Mouse (Mus musculus) skeletal muscle tissue, adult 2 months (tissue): Measurements from ENCODE around the gene Il1r1.
"Not testable (repeated sequence)": the region's sequence is repeated elsewhere in the genome, so short reads cannot be mapped to it uniquely, and the experiment has no call there.

Experiments used
- DNase-seq: peaks from one replicate; pipeline ENCODE4 v3.0.0-alpha.2; 2012; ENCODE audit warnings: low read depth, low spot score

Il1r1 gene

GRCm38 (mm10) chr1:40271052-40271451 lies 46.2 kb downstream of the Il1r1 start:
- DNase-seq = no peak

- DNase-seq = no peak
These were observed 46.7 kb downstream of the Il1r1 start for GRCm38 (mm10) chr1:40271486-40272055.

- DNase-seq = no peak
These were observed 47.3 kb downstream of the Il1r1 start for GRCm38 (mm10) chr1:40272204-40272603.

GRCm38 (mm10) chr1:40273491-40273890 lies 48.6 kb downstream of the Il1r1 start:
- no peak for DNase-seq

- DNase-seq = no peak
These were observed 50.6 kb downstream of the Il1r1 start for GRCm38 (mm10) chr1:40275285-40276013.

- DNase-seq = no peak
These were observed 53.1 kb downstream of the Il1r1 start for GRCm38 (mm10) chr1:40277944-40278343.

- no peak for DNase-seq
These were observed 53.8 kb downstream of the Il1r1 start for GRCm38 (mm10) chr1:40278720-40279119.

- no peak for DNase-seq
These were observed 54.4 kb downstream of the Il1r1 start for GRCm38 (mm10) chr1:40279182-40279743.

GRCm38 (mm10) chr1:40281950-40282349 lies 57.1 kb downstream of the Il1r1 start:
- DNase-seq = no peak

- DNase-seq = no peak
These were observed 57.5 kb downstream of the Il1r1 start for GRCm38 (mm10) chr1:40282394-40282793.

- DNase-seq = no peak
These were observed 59.1 kb downstream of the Il1r1 start for GRCm38 (mm10) chr1:40283995-40284394.

- DNase-seq = no peak
These were observed 65.8 kb downstream of the Il1r1 start for GRCm38 (mm10) chr1:40290489-40291255.

- DNase-seq = no peak
These were observed 67.4 kb downstream of the Il1r1 start for GRCm38 (mm10) chr1:40292231-40292630.

- DNase-seq = no peak
These were observed 69.0 kb downstream of the Il1r1 start for GRCm38 (mm10) chr1:40293891-40294290.

- no peak for DNase-seq
These were observed 69.9 kb downstream of the Il1r1 start for GRCm38 (mm10) chr1:40294824-40295223.

GRCm38 (mm10) chr1:40298053-40298452 lies 73.2 kb downstream of the Il1r1 start:
- no peak for DNase-seq

- DNase-seq = no peak
These were observed 78.4 kb downstream of the Il1r1 start for GRCm38 (mm10) chr1:40303179-40303866.

- DNase-seq = not testable (repeated sequence)
These were observed 79.4 kb downstream of the Il1r1 start for GRCm38 (mm10) chr1:40304321-40304720.

- DNase-seq = no peak
These were observed 81.2 kb downstream of the Il1r1 start for GRCm38 (mm10) chr1:40306111-40306510.

- no peak for DNase-seq
These were observed 86.2 kb downstream of the Il1r1 start for GRCm38 (mm10) chr1:40311123-40311522.

- no peak for DNase-seq
These were observed 86.7 kb downstream of the Il1r1 start for GRCm38 (mm10) chr1:40311625-40312024.

GRCm38 (mm10) chr1:40314016-40314415 lies 89.1 kb downstream of the Il1r1 start:
- no peak for DNase-seq
